Mouse (Mus musculus) NIH3T3 (cell line): Measurements from ENCODE around the gene Tmem100.

Source experiments
- DNase-seq: peaks from one replicate; pipeline ENCODE4 v3.0.0-alpha.2; 2012; ENCODE audit warnings: low read depth

The Tmem100 gene

DNA sequence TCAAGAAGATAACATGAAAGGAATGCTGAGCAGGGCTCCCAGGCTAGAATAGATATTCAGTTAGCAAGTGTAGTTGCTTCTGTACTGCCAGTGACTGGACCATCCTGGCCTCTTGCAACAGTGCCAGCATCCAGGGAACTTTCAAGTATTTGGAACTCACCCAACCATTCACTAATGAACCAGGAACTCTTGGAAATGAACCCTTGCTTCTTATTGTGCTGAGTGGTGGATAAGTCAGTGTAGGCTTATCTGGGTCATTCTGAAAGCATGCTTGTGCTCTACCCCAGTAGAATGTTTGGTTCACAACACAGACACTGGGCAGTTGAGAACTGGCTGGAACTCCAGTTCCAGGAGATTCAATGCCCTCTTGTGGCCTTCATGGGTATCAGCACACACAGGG is 29.1 kb downstream of the Tmem100 start:
- no peak for DNase-seq

- no peak for DNase-seq
Observed at GRCm38 (mm10) chr11:90062657-90063056, 32.5 kb downstream of the Tmem100 start.

- DNase-seq, result no peak
Observed at GRCm38 (mm10) chr11:90066405-90067250, 36.5 kb downstream of the Tmem100 start.

- DNase-seq, result peak; percentile 32
Observed at GRCm38 (mm10) chr11:90071747-90072146, 41.6 kb downstream of the Tmem100 start.

DNA sequence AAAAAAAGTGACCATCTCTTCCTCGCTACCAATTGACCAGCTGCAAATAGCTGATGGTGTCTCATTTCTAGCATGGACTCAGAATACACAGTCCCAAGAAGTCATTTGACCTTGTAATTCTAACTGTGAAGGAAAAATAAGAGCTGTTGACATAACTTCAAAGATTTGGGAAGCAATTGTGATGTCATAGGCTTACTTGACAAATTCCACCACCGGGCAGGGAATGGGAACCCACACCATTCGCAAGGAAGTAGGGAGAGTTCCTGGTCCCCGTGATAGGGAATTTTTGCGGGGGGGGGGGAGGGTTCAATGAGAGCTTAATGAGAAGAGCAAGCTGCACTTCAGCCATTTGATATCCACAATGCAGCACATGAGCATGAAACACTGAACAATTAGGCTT is 43.1 kb downstream of the Tmem100 start:
- DNase-seq, result no peak

GRCm38 (mm10) chr11:90076666-90077065 is 46.5 kb downstream of the Tmem100 start:
- DNase-seq, result no peak

GRCm38 (mm10) chr11:90080678-90081267 is 50.6 kb downstream of the Tmem100 start:
- DNase-seq, result peak; percentile 8

DNA sequence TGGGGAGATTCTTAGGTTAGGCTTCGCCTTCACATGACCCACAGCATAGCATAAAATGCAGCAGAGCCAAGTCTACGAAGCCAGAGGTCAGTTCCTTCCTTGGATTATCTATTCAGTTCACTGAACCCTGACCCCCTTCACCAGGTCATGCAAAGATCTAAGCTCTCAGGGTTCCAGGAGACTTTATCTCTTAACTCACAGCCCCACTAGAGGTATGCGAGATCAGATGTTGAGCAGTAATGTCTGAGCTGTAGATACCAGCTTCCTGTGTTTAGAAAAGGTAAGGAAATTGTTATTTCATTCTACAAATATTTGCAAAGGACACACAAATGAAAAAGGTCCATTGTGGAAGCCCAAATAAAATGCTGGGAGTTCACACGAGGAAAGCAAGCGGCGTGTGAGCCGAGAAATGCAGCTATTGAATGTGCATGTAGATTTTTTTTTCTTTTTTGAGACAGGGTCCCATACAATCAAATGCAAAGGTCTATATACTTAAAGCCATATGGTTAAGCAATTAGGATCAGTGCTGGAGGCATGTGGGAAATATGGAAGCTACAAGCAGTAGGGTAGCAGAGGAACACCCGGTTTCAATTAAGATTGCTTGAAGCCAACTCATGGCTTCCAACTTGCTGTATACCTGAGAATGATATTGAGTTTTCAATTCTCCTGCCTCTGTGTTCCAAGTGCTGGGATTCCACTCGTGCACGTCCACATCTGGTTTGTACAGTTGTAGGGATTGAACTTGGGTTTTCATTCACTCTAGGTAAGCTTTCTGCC is 51.9 kb downstream of the Tmem100 start:
- DNase-seq, result no peak

DNA sequence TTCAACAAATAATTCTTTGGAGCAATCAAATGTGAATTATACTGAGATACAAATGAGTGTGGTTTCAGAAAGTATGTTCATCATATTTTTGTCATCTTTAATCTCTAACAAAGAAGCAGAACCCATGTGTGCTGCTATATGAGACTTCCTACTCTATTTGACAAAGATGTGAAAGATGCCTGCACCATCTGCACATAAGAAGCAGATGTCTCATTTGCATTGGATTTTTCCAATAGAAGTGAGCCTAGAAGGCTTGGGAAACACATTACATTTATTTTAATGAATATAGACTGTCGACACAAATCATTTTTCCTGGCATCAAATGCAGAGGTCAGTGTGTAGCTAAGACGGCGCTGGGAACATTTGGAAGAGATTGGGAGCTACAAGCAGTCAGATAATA is 52.9 kb downstream of the Tmem100 start:
- DNase-seq, result no peak

- no peak for DNase-seq
Observed at GRCm38 (mm10) chr11:90084166-90084565, 54.0 kb downstream of the Tmem100 start.
